Mouse (Mus musculus): ENCODE results near the gene Syne4. TPM values are rescaled to one million over a fixed set of nuclear protein-coding genes. Genes with fewer than 3 reads are reported as not detected.

The Syne4 gene
- total RNA-seq, 2 experiments from 2014 or later: 1.8 to 2.1 TPM

- intact Hi-C loops (cut with DNase I): no loop called here
- Histone ChIP-seq H3K27ac (peak within 1 kb of the TSS; percentile 92), H3K4me3 (peak within 1 kb of the TSS; percentile 91)
- 0 out of 2 replicates have a peak, but pooled peaks have one; percentile 1 for TF ChIP-seq CTCF (IDR thresholded peaks at IDR 0.05)
- peak; percentile 96 for DNase-seq
Measured at GRCm38 (mm10) chr7:30308076-30309005, 6.3 kb upstream of the Syne4 start, which contains the start of gene Alkbh6. Gene Alkbh6 (plus strand): TSS chr7:30308717.

GRCm38 (mm10) chr7:30309395-30310129, 5.0 kb upstream of the Syne4 start:
- no peak for TF ChIP-seq CTCF (IDR thresholded peaks at IDR 0.05)
- intact Hi-C loops (cut with DNase I): no loop called here
- DNase-seq: no peak
- Histone ChIP-seq H3K27ac (peak overlapping the region; percentile 92), H3K4me3 (peak overlapping the region; percentile 91)

- no peak overlapping the region for H3K4me3 ChIP-seq
- H3K27ac ChIP-seq: no peak overlapping the region
- TF ChIP-seq CTCF (IDR thresholded peaks at IDR 0.05): no peak
- intact Hi-C loops (cut with DNase I): no loop called here
- DNase-seq: no peak
Measured at GRCm38 (mm10) chr7:30310136-30310535, 4.5 kb upstream of the Syne4 start.

- intact Hi-C loops (cut with DNase I): no loop called here
- H3K27ac ChIP-seq: no peak overlapping the region
- DNase-seq: no peak
- no peak for TF ChIP-seq CTCF (IDR thresholded peaks at IDR 0.05)
- no peak overlapping the region for H3K4me3 ChIP-seq
Measured at GRCm38 (mm10) chr7:30313666-30314320, 814 bp upstream of the Syne4 start.

- H3K4me3 ChIP-seq: no peak overlapping the region
- TF ChIP-seq CTCF (IDR thresholded peaks at IDR 0.05): no peak
- H3K27ac ChIP-seq: no peak overlapping the region
- intact Hi-C loops (cut with DNase I): no loop called here
- no peak for DNase-seq
Measured at GRCm38 (mm10) chr7:30315559-30316529, 1.2 kb downstream of the Syne4 start.

GRCm38 (mm10) chr7:30318142-30318541, 3.5 kb downstream of the Syne4 start:
- TF ChIP-seq CTCF (IDR thresholded peaks at IDR 0.05): no peak
- intact Hi-C loops (cut with DNase I): no loop called here
- Histone ChIP-seq H3K4me3 (no peak overlapping the region), H3K27ac (no peak overlapping the region)
- no peak for DNase-seq

- peak overlapping the region; percentile 98 for H3K4me3 ChIP-seq
Measured at GRCm38 (mm10) chr7:30320946-30321345, 6.3 kb downstream of the Syne4 start.

GRCm38 (mm10) chr7:30321539-30322284, 7.1 kb downstream of the Syne4 start, which contains the start of gene E130208F15Rik:
Gene E130208F15Rik (plus strand): TSS chr7:30321740.
- peak; percentile 76 for DNase-seq
- intact Hi-C loops (cut with DNase I): loop anchor here (2.0 kb wide), 1 partner anchor 407 kb away; the partner anchor contains the start of gene Tmem147
- peak within 1 kb of the TSS; percentile 95 for H3K27ac ChIP-seq
- peak within 1 kb of the TSS; percentile 98 for H3K4me3 ChIP-seq
- no peak for TF ChIP-seq CTCF (IDR thresholded peaks at IDR 0.05)

More at GRCm38 (mm10) chr7:30320946-30321345, 6.3 kb downstream of the Syne4 start:
- DNase-seq: no peak
- H3K27ac ChIP-seq: peak overlapping the region; percentile 95
- intact Hi-C loops (cut with DNase I): no loop called here
- TF ChIP-seq CTCF (IDR thresholded peaks at IDR 0.05): no peak

GRCm38 (mm10) chr7:30322285-30322667, 7.7 kb downstream of the Syne4 start:
- DNase-seq: peak; percentile 99
- intact Hi-C loops (cut with DNase I): loop anchor here (2.0 kb wide), 1 partner anchor 407 kb away; the partner anchor contains the start of gene Tmem147

GRCm38 (mm10) chr7:30322865-30323264, 8.3 kb downstream of the Syne4 start:
- DNase-seq: no peak
- H3K27ac ChIP-seq: peak overlapping the region; percentile 95
- H3K4me3 ChIP-seq: peak overlapping the region; percentile 98
- no peak for TF ChIP-seq CTCF (IDR thresholded peaks at IDR 0.05)
- intact Hi-C loops (cut with DNase I): loop anchor here (2.0 kb wide), 1 partner anchor 406 kb away; the partner anchor contains the start of gene Tmem147

More at GRCm38 (mm10) chr7:30322285-30322667, 7.7 kb downstream of the Syne4 start:
- Histone ChIP-seq H3K4me3 (peak overlapping the region; percentile 98), H3K27ac (peak overlapping the region; percentile 95)
- TF ChIP-seq CTCF (IDR thresholded peaks at IDR 0.05): no peak

Data from gastrocnemius, adult 2 months (tissue).